Mouse (Mus musculus): Measurements from ENCODE around the gene Cpsf7. TPM values are rescaled to one million over a fixed set of nuclear protein-coding genes. Genes with fewer than 3 reads are reported as not detected.

The Cpsf7 gene
- polyA plus RNA-seq, 1 experiment from 2014 or later, result 49.0 TPM

GRCm38 (mm10) chr19:10562351-10562750 is 37.3 kb downstream of the Cpsf7 start:
- no peak overlapping the region for H3K4me3 ChIP-seq
- no peaks in the 10 kb centered on the region for H3K9me3 ChIP-seq
- H3K27me3 ChIP-seq, result 0 out of 2 replicates have a peak, but pooled peaks cover 5% of the 10 kb centered on the region
- ATAC-seq (ENCODE audit: low FRiP score), result no peak
- no peak overlapping the region for H3K27ac ChIP-seq
- H3K4me1 ChIP-seq (replicated peaks), result no peaks in the 10 kb centered on the region
- no peak overlapping the region for H3K4me2 ChIP-seq
- 59% methylated on average over 5 of the region's 5 CpGs for WGBS
- 0 out of 2 replicates have a peak, but pooled peaks cover under 1% of the 10 kb centered on the region for H3K36me3 ChIP-seq
- no peak overlapping the region for H3K9ac ChIP-seq

GRCm38 (mm10) chr19:10564278-10564677 is 39.2 kb downstream of the Cpsf7 start:
- H3K4me3 ChIP-seq, result no peak overlapping the region
- H3K36me3 ChIP-seq, result peaks cover 12% of the 10 kb centered on the region
- ATAC-seq (ENCODE audit: low FRiP score), result no peak
- no peak overlapping the region for H3K9ac ChIP-seq
- WGBS, result 84% methylated on average over 6 of the region's 6 CpGs
- no peak overlapping the region for H3K4me2 ChIP-seq
- no peak overlapping the region for H3K27ac ChIP-seq
- no peaks in the 10 kb centered on the region for H3K9me3 ChIP-seq
- no peaks in the 10 kb centered on the region for H3K4me1 ChIP-seq (replicated peaks)
- 0 out of 2 replicates have a peak, but pooled peaks cover 5% of the 10 kb centered on the region for H3K27me3 ChIP-seq

- Histone ChIP-seq H3K27me3 (0 out of 2 replicates have a peak, but pooled peaks cover 5% of the 10 kb centered on the region), H3K4me3 (no peak overlapping the region), H3K9ac (no peak overlapping the region), H3K4me1 (replicated peaks) (no peaks in the 10 kb centered on the region), H3K27ac (no peak overlapping the region), H3K36me3 (peaks cover 21% of the 10 kb centered on the region), H3K9me3 (no peaks in the 10 kb centered on the region), H3K4me2 (no peak overlapping the region)
- WGBS, result 88% methylated on average over 4 of the region's 4 CpGs
- no peak for ATAC-seq (ENCODE audit: low FRiP score)
Measured at GRCm38 (mm10) chr19:10565217-10565616, 40.2 kb downstream of the Cpsf7 start.

GRCm38 (mm10) chr19:10569627-10570026 is 44.6 kb downstream of the Cpsf7 start:
- no peaks in the 10 kb centered on the region for H3K4me1 ChIP-seq (replicated peaks)
- 0 out of 2 replicates have a peak, but pooled peaks cover 4% of the 10 kb centered on the region for H3K27me3 ChIP-seq
- ATAC-seq (ENCODE audit: low FRiP score), result no peak
- H3K27ac ChIP-seq, result no peak overlapping the region
- H3K4me2 ChIP-seq, result no peak overlapping the region
- peaks cover 61% of the 10 kb centered on the region for H3K36me3 ChIP-seq
- no peaks in the 10 kb centered on the region for H3K9me3 ChIP-seq
- WGBS, result 95% methylated on average over 6 of the region's 6 CpGs
- H3K4me3 ChIP-seq, result no peak overlapping the region
- H3K9ac ChIP-seq, result no peak overlapping the region

- Histone ChIP-seq H3K4me1 (replicated peaks) (peaks cover 22% of the 10 kb centered on the region), H3K4me2 (peak within 1 kb of the TSS; percentile 65), H3K9ac (peak within 1 kb of the TSS; percentile 79), H3K36me3 (peaks cover 27% of the 10 kb centered on the region), H3K9me3 (no peaks in the 10 kb centered on the region), H3K4me3 (peak within 1 kb of the TSS; percentile 70), H3K27me3 (no peaks in the 10 kb centered on the region), H3K27ac (peak within 1 kb of the TSS; percentile 96)
- under 1% methylated on average over 44 of the region's 44 CpGs for WGBS
- ATAC-seq (ENCODE audit: low FRiP score), result peak; percentile 98
Measured at GRCm38 (mm10) chr19:10576690-10577561, 51.9 kb downstream of the Cpsf7 start, which contains the start of the genes Cyb561a3 and Tmem138. Cyb561a3 (plus strand) TSS chr19:10577172. Tmem138 (minus strand) TSS chr19:10577362.

- WGBS, result 82% methylated on average over 3 of the region's 3 CpGs
- Histone ChIP-seq H3K4me2 (no peak overlapping the region), H3K4me1 (replicated peaks) (peaks cover 22% of the 10 kb centered on the region), H3K4me3 (no peak overlapping the region), H3K36me3 (peaks cover 14% of the 10 kb centered on the region), H3K27me3 (no peaks in the 10 kb centered on the region), H3K9me3 (no peaks in the 10 kb centered on the region), H3K27ac (no peak overlapping the region), H3K9ac (no peak overlapping the region)
- no peak for ATAC-seq (ENCODE audit: low FRiP score)
Measured at GRCm38 (mm10) chr19:10580102-10580501, 55.0 kb downstream of the Cpsf7 start.

- H3K9me3 ChIP-seq, result no peaks in the 10 kb centered on the region
- no peak overlapping the region for H3K27ac ChIP-seq
- H3K27me3 ChIP-seq, result no peaks in the 10 kb centered on the region
- H3K4me2 ChIP-seq, result no peak overlapping the region
- peaks cover 19% of the 10 kb centered on the region for H3K4me1 ChIP-seq (replicated peaks)
- no peak overlapping the region for H3K4me3 ChIP-seq
- ATAC-seq (ENCODE audit: low FRiP score), result no peak
- 87% methylated on average over 3 of the region's 3 CpGs for WGBS
- peaks cover 16% of the 10 kb centered on the region for H3K36me3 ChIP-seq
- no peak overlapping the region for H3K9ac ChIP-seq
Measured at GRCm38 (mm10) chr19:10580761-10581160, 55.7 kb downstream of the Cpsf7 start.

GRCm38 (mm10) chr19:10581984-10582383 is 56.9 kb downstream of the Cpsf7 start:
- H3K4me3 ChIP-seq, result no peak overlapping the region
- H3K27ac ChIP-seq, result no peak overlapping the region
- WGBS, result 92% methylated on average over 6 of the region's 6 CpGs
- no peaks in the 10 kb centered on the region for H3K9me3 ChIP-seq
- no peak for ATAC-seq (ENCODE audit: low FRiP score)
- peaks cover 12% of the 10 kb centered on the region for H3K4me1 ChIP-seq (replicated peaks)
- H3K36me3 ChIP-seq, result peaks cover 16% of the 10 kb centered on the region
- H3K9ac ChIP-seq, result no peak overlapping the region
- H3K4me2 ChIP-seq, result no peak overlapping the region
- H3K27me3 ChIP-seq, result no peaks in the 10 kb centered on the region

GRCm38 (mm10) chr19:10583550-10584146 is 58.6 kb downstream of the Cpsf7 start:
- H3K9me3 ChIP-seq, result no peaks in the 10 kb centered on the region
- H3K4me3 ChIP-seq, result no peak overlapping the region
- no peak overlapping the region for H3K9ac ChIP-seq
- H3K36me3 ChIP-seq, result peaks cover 25% of the 10 kb centered on the region
- 75% methylated on average over 7 of the region's 7 CpGs for WGBS
- no peak overlapping the region for H3K4me2 ChIP-seq
- peaks cover 2% of the 10 kb centered on the region for H3K4me1 ChIP-seq (replicated peaks)
- H3K27ac ChIP-seq, result no peak overlapping the region
- ATAC-seq (ENCODE audit: low FRiP score), result no peak
- no peaks in the 10 kb centered on the region for H3K27me3 ChIP-seq

- H3K4me2 ChIP-seq, result no peak overlapping the region
- WGBS, result 88% methylated on average over 8 of the region's 8 CpGs
- no peaks in the 10 kb centered on the region for H3K4me1 ChIP-seq (replicated peaks)
- no peak overlapping the region for H3K27ac ChIP-seq
- no peaks in the 10 kb centered on the region for H3K27me3 ChIP-seq
- H3K4me3 ChIP-seq, result no peak overlapping the region
- no peaks in the 10 kb centered on the region for H3K9me3 ChIP-seq
- no peak overlapping the region for H3K9ac ChIP-seq
- peaks cover 27% of the 10 kb centered on the region for H3K36me3 ChIP-seq
- ATAC-seq (ENCODE audit: low FRiP score), result no peak
Measured at GRCm38 (mm10) chr19:10585112-10585511, 60.0 kb downstream of the Cpsf7 start.

- peaks cover 37% of the 10 kb centered on the region for H3K36me3 ChIP-seq
- ATAC-seq (ENCODE audit: low FRiP score), result no peak
- 91% methylated on average over 8 of the region's 8 CpGs for WGBS
Measured at GRCm38 (mm10) chr19:10587231-10587630, 62.2 kb downstream of the Cpsf7 start.

GRCm38 (mm10) chr19:10589127-10589857 is 64.2 kb downstream of the Cpsf7 start:
- Histone ChIP-seq H3K4me2 (no peak overlapping the region), H3K27ac (no peak overlapping the region), H3K4me3 (no peak overlapping the region), H3K4me1 (replicated peaks) (no peaks in the 10 kb centered on the region), H3K9ac (0 out of 2 replicates have a peak overlapping the region, but pooled peaks have one; percentile 13), H3K9me3 (no peaks in the 10 kb centered on the region), H3K36me3 (peaks cover 50% of the 10 kb centered on the region), H3K27me3 (no peaks in the 10 kb centered on the region)
- 69% methylated on average over 5 of the region's 5 CpGs for WGBS
- no peak for ATAC-seq (ENCODE audit: low FRiP score)

More at GRCm38 (mm10) chr19:10587231-10587630, 62.2 kb downstream of the Cpsf7 start:
- H3K4me2 ChIP-seq, result no peak overlapping the region
- H3K4me1 ChIP-seq (replicated peaks), result no peaks in the 10 kb centered on the region
- no peaks in the 10 kb centered on the region for H3K27me3 ChIP-seq
- no peak overlapping the region for H3K27ac ChIP-seq
- H3K9me3 ChIP-seq, result no peaks in the 10 kb centered on the region
- H3K4me3 ChIP-seq, result no peak overlapping the region
- H3K9ac ChIP-seq, result no peak overlapping the region

Data from hindbrain, embryonic 13.5 days (tissue).